Mouse (Mus musculus) gastrocnemius, postnatal 36 days (tissue): Measurements from ENCODE around the gene Cyp2t4. TPM values are rescaled to one million over a fixed set of nuclear protein-coding genes. Genes with fewer than 3 reads are reported as not detected.

Experiments
- DNase-seq, 2 experiments: peaks; one replicate each; pipeline ENCODE4 v3.0.0; 2022
- intact Hi-C: fragments of 180-260 bp; cut with DNase I; formaldehyde crosslinking; loops from one replicate; pipeline ENCODE4 v1.15.1; 2025
- long read RNA-seq, 2 experiments: library from polyadenylated mRNA; stranded (forward); transcript quantifications; one replicate each; pipeline ENCODE4 v2.0.0; 2021
- total RNA-seq, 2 experiments: library from RNA; stranded (reverse); gene quantifications; 2 replicates each; pipeline ENCODE4 v1.2.3; 2021

Cyp2t4 gene
- not detected for total RNA-seq
- long read RNA-seq, experiment 1, partial matches to known transcripts = 0 of 3 reads
- long read RNA-seq, experiment 1, other reads (novel, unspliced or antisense) = 3 of 3 reads
- long read RNA-seq, experiment 2 = 0 reads

- intact Hi-C loops = no loop called here
- peak in 1 of 2 experiments; percentile 54 for DNase-seq
Measured at GRCm38 (mm10) chr7:27153205-27153764, at the start of gene Cyp2t4. Gene Cyp2t4 (plus strand): TSS chr7:27153714.

- DNase-seq = no peak
- intact Hi-C loops = no loop called here
Measured at GRCm38 (mm10) chr7:27104882-27105281, 48.6 kb upstream of the Cyp2t4 start.

GRCm38 (mm10) chr7:27110327-27110726, 43.2 kb upstream of the Cyp2t4 start:
- intact Hi-C loops = no loop called here
- DNase-seq = no peak

GRCm38 (mm10) chr7:27111038-27111437, 42.5 kb upstream of the Cyp2t4 start:
- intact Hi-C loops = no loop called here
- no peak for DNase-seq

- intact Hi-C loops = no loop called here
- no peak for DNase-seq
Measured at GRCm38 (mm10) chr7:27111987-27112386, 41.5 kb upstream of the Cyp2t4 start.

GRCm38 (mm10) chr7:27118033-27118511, 35.4 kb upstream of the Cyp2t4 start:
- DNase-seq = peak; percentile 23 to 36
- intact Hi-C loops = no loop called here

- intact Hi-C loops = no loop called here
- no peak for DNase-seq
Measured at GRCm38 (mm10) chr7:27119676-27120075, 33.8 kb upstream of the Cyp2t4 start, which contains the start of gene Cyp2f2. Gene Cyp2f2 (plus strand): TSS chr7:27119909.

GRCm38 (mm10) chr7:27124305-27124832, 29.1 kb upstream of the Cyp2t4 start:
- intact Hi-C loops = no loop called here
- no peak for DNase-seq

GRCm38 (mm10) chr7:27124969-27125368, 28.5 kb upstream of the Cyp2t4 start:
- intact Hi-C loops = loop anchor here (5.0 kb wide), 1 partner anchor 348 kb away; no protein-coding TSS in a partner anchor
- DNase-seq = no peak

GRCm38 (mm10) chr7:27128162-27128561, 25.4 kb upstream of the Cyp2t4 start:
- no peak for DNase-seq
- intact Hi-C loops = loop anchor here (5.0 kb wide), 1 partner anchor 351 kb away; no protein-coding TSS in a partner anchor

- intact Hi-C loops = loop anchor here (5.0 kb wide), 1 partner anchor 352 kb away; no protein-coding TSS in a partner anchor
Measured at GRCm38 (mm10) chr7:27128946-27129345, 24.6 kb upstream of the Cyp2t4 start.

GRCm38 (mm10) chr7:27129811-27130210, 23.7 kb upstream of the Cyp2t4 start:
- intact Hi-C loops = loop anchor here (5.0 kb wide), 1 partner anchor 353 kb away; no protein-coding TSS in a partner anchor
- DNase-seq = no peak

More at GRCm38 (mm10) chr7:27128946-27129345, 24.6 kb upstream of the Cyp2t4 start:
- no peak for DNase-seq

- DNase-seq = no peak
- intact Hi-C loops = no loop called here
Measured at GRCm38 (mm10) chr7:27130521-27131370, 22.8 kb upstream of the Cyp2t4 start.

- DNase-seq = no peak
- intact Hi-C loops = no loop called here
Measured at GRCm38 (mm10) chr7:27131387-27131786, 22.1 kb upstream of the Cyp2t4 start.

- intact Hi-C loops = no loop called here
- peak in 1 of 2 experiments; percentile 54 for DNase-seq
Measured at GRCm38 (mm10) chr7:27132588-27132987, 20.9 kb upstream of the Cyp2t4 start.

GRCm38 (mm10) chr7:27133156-27133555, 20.4 kb upstream of the Cyp2t4 start:
- DNase-seq = no peak
- intact Hi-C loops = no loop called here

- no peak for DNase-seq
- intact Hi-C loops = loop anchor here (2.0 kb wide), 1 partner anchor 151 kb away; no protein-coding TSS in a partner anchor
Measured at GRCm38 (mm10) chr7:27133757-27134156, 19.8 kb upstream of the Cyp2t4 start.

- DNase-seq = no peak
- intact Hi-C loops = no loop called here
Measured at GRCm38 (mm10) chr7:27136410-27136996, 17.0 kb upstream of the Cyp2t4 start.

- intact Hi-C loops = loop anchor here (5.0 kb wide), 1 partner anchor 1939 kb away; no protein-coding TSS in a partner anchor
- no peak for DNase-seq
Measured at GRCm38 (mm10) chr7:27156005-27156404, 2.5 kb downstream of the Cyp2t4 start.

- intact Hi-C loops = loop anchor here (5.0 kb wide), 1 partner anchor 1941 kb away; no protein-coding TSS in a partner anchor
- DNase-seq = no peak
Measured at GRCm38 (mm10) chr7:27158171-27158570, 4.7 kb downstream of the Cyp2t4 start.
